Mouse (Mus musculus): ENCODE data around the gene Dnajc9. TPM values are rescaled to one million over a fixed set of nuclear protein-coding genes. Genes with fewer than 3 reads are reported as not detected.

The Dnajc9 gene
- polyA plus RNA-seq, 1 experiment from 2014 or later: 74.2 TPM

Other genes starting within 250 kb of the Dnajc9 start
- 1.8 and 1.9 TPM in 2 replicates for gene Kcnk5, start 207.1 kb downstream of the Dnajc9 start, polyA plus RNA-seq (2014; fragmentation: Nextera tagmentation; extraction: Ambion mirVana)
- not detected in 2 replicates for gene Kcnk16, start 119.7 kb downstream of the Dnajc9 start, polyA plus RNA-seq (2014; fragmentation: Nextera tagmentation; extraction: Ambion mirVana)
- 10.5 and 13.8 TPM in 2 replicates for gene Nudt13, start 94.2 kb downstream of the Dnajc9 start, polyA plus RNA-seq (2014; fragmentation: Nextera tagmentation; extraction: Ambion mirVana)
- 35.0 and 36.4 TPM in 2 replicates for gene Ecd, start 40.8 kb downstream of the Dnajc9 start, polyA plus RNA-seq (2014; fragmentation: Nextera tagmentation; extraction: Ambion mirVana)
- gene Fam149b, start 40.7 kb downstream of the Dnajc9 start, polyA plus RNA-seq (2014; fragmentation: Nextera tagmentation; extraction: Ambion mirVana): 29.7 and 30.4 TPM in 2 replicates
- gene Mrps16, start 4.7 kb upstream of the Dnajc9 start, polyA plus RNA-seq (2014; fragmentation: Nextera tagmentation; extraction: Ambion mirVana): 104 and 106 TPM in 2 replicates
- 0.18 and 0.63 TPM in 2 replicates for gene Cfap70, start 63.3 kb upstream of the Dnajc9 start, polyA plus RNA-seq (2014; fragmentation: Nextera tagmentation; extraction: Ambion mirVana)
- 48.1 and 48.6 TPM in 2 replicates for gene Anxa7, start 91.2 kb upstream of the Dnajc9 start, polyA plus RNA-seq (2014; fragmentation: Nextera tagmentation; extraction: Ambion mirVana)
- gene Mss51, start 108.0 kb upstream of the Dnajc9 start, polyA plus RNA-seq (2014; fragmentation: Nextera tagmentation; extraction: Ambion mirVana): 0.67 and 0.88 TPM in 2 replicates
- 44.2 and 46.2 TPM in 2 replicates for gene Ppp3cb, start 157.7 kb upstream of the Dnajc9 start, polyA plus RNA-seq (2014; fragmentation: Nextera tagmentation; extraction: Ambion mirVana)

All from heart, embryonic 14.5 days (tissue).